Mouse (Mus musculus) lung, postnatal 14 days (tissue): ENCODE measurements around the gene A530032D15Rik.
"Not testable (repeated sequence)": the region's sequence is repeated elsewhere in the genome, so short reads cannot be mapped to it uniquely, and the experiment has no call there.

Source experiments
- DNase-seq: peaks from one replicate; pipeline ENCODE4 v3.0.0; 2021

A530032D15Rik gene

GRCm38 (mm10) chr1:85034394-85034793 lies 75.3 kb downstream of the A530032D15Rik start:
- not testable (repeated sequence) for DNase-seq

GRCm38 (mm10) chr1:85033616-85034015 lies 76.0 kb downstream of the A530032D15Rik start:
- DNase-seq = not testable (repeated sequence)
